Mouse (Mus musculus): ENCODE measurements around the gene Nuak1.

The Nuak1 gene

GRCm38 (mm10) chr10:84345730-84346129 is 94.7 kb downstream of the Nuak1 start:
- CTCF ChIA-PET = interaction anchor here (0.7 kb wide), 1 partner anchor 659 kb away, joined by 34 read pairs; no protein-coding TSS in a partner anchor

- CTCF ChIA-PET = no interaction called here
Measured at GRCm38 (mm10) chr10:84343536-84343935, 96.9 kb downstream of the Nuak1 start.

- CTCF ChIA-PET = no interaction called here
Measured at GRCm38 (mm10) chr10:84339456-84339855, 100.9 kb downstream of the Nuak1 start.

GRCm38 (mm10) chr10:84338752-84339151 is 101.6 kb downstream of the Nuak1 start:
- CTCF ChIA-PET = no interaction called here

- CTCF ChIA-PET = no interaction called here
Measured at GRCm38 (mm10) chr10:84335441-84335840, 105.0 kb downstream of the Nuak1 start.

- CTCF ChIA-PET = no interaction called here
Measured at GRCm38 (mm10) chr10:84329822-84330221, 110.6 kb downstream of the Nuak1 start.

- CTCF ChIA-PET = no interaction called here
Measured at GRCm38 (mm10) chr10:84329336-84329735, 111.1 kb downstream of the Nuak1 start.

GRCm38 (mm10) chr10:84324018-84324417 is 116.4 kb downstream of the Nuak1 start:
- CTCF ChIA-PET = no interaction called here
